Mouse (Mus musculus): ENCODE results near the gene Hmox2.

Hmox2 gene

GRCm38 (mm10) chr16:4722915-4723209 is 3.3 kb upstream of the Hmox2 start:
- CTCF ChIA-PET: interaction anchor here (0.6 kb wide), 2 partner anchors 10 to 146 kb away, joined by 6 to 12 read pairs; no protein-coding TSS in a partner anchor

- CTCF ChIA-PET: no interaction called here
Observed at GRCm38 (mm10) chr16:4725266-4725665, 895 bp upstream of the Hmox2 start.

GRCm38 (mm10) chr16:4726528-4727128 is 467 bp downstream of the Hmox2 start:
- CTCF ChIA-PET: interaction anchor here (0.7 kb wide), 1 partner anchor 284 kb away, joined by 3 read pairs; no protein-coding TSS in a partner anchor

DNA sequence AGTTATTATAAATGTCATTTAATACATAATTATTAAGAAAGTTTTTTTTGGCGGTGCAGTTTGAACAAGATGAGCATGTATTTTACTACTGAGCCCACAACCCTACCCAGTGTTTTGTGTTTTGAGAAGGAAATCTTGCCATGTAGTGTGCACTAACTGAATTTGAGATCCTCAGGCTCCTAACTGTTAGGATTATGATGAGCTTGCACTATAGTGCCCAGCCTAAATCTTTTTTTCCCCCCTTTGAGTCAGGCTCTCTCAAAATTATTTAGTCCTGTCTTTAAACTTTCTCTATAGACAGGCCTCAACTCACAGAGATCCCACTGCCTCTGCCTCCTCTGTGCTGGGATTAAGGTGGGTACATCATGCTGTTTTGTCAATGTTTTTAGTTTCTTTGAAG is 1.4 kb downstream of the Hmox2 start:
- CTCF ChIA-PET: no interaction called here

DNA sequence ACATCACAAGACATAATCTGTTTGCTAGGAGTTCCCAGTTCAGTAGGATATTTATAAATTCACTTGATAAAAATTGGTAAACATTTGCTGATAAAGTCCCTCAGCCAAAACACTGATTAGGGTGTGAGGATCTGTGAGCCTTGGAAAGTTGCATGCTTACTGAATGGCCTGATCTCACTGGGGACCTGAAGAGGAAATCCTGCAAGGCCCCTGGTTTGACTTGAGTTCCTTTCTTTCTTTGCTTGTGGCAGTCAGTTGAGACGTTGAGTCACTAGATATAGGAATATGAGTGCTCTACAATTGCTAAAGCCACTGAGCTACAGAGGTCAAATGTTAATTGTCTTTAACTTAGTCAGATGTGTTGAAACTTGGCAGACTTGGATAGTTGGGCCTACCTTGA is 1.8 kb downstream of the Hmox2 start:
- CTCF ChIA-PET: interaction anchor here (0.6 kb wide), 1 partner anchor 10 kb away, joined by 3 read pairs; no protein-coding TSS in a partner anchor

DNA sequence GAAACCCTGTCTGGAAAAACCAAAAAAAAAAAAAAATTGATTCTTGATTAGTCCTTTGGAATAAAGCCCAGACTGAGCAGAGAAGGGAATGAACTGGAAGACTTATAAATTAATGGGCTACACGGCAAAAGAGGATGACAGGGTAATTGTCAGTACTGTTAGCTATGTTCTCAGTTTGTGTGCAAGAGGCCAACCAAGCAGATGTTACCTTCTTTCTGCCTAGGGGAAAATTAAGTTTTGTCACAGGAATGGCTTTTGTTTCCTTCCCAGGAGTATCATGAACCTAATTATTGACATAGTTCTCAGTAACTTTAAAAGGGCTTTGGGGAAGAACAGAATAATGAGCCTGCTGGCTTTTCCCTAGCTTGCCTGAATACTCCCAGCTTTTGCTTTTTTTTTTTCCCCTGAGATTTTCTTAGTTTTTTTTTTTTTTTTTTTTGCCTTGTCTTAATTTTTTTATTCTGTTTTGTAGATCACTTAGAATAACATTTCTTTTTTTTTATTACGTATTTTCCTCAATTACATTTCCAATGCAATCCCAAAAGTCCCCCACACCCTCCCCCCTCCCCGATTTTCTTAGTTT is 4.7 kb downstream of the Hmox2 start:
- CTCF ChIA-PET: interaction anchor here (0.7 to 1.0 kb wide), 2 partner anchors 11 to 150 kb away, joined by 4 to 5 read pairs; no protein-coding TSS in a partner anchor

DNA sequence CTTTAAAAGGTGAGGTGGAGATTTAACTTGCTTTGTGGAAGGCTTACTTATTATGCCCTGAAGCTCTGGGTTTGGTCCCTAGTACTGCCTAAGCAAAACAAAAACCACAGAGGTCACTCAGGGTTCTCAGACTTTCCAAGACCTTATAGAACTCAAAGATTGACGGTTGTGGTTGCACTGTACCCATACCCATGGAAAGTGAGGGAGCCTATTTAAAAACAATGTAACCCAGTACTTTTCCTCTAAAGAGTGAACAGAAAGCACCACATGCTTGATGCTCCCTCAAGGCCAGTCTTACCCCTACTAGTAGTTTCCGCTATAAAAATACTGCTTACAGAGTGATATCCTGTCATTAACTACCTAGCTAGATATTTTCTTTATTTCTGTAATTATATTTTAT is 10.1 kb downstream of the Hmox2 start:
- CTCF ChIA-PET: interaction anchor here (0.6 kb wide), 1 partner anchor 168 kb away, joined by 3 read pairs; no protein-coding TSS in a partner anchor

DNA sequence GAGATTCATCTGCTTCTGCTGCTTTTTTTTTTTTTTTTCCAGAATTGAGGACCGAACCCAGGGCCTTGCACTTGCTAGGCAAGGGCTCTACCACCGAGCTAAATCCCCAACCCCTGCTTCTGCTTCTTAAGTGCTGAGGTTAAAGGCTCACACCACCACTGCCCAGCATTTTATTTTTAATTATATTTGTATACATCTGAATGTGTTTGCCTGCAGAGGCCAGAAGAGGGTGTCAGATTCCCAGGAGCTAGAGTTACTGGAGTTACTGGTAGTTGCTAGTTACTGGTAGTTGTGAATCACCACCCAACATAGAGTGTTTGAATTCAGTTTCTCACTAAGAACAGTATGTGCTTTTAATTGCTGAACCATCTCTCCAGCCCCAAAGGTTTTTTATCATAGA is 13.8 kb downstream of the Hmox2 start:
- CTCF ChIA-PET: interaction anchor here (0.6 kb wide), 1 partner anchor 36 kb away, joined by 3 read pairs; no protein-coding TSS in a partner anchor

GRCm38 (mm10) chr16:4742186-4742585 is 16.0 kb downstream of the Hmox2 start:
- CTCF ChIA-PET: interaction anchor here (1.0 kb wide), 1 partner anchor 11 kb away, joined by 5 read pairs; no protein-coding TSS in a partner anchor

DNA sequence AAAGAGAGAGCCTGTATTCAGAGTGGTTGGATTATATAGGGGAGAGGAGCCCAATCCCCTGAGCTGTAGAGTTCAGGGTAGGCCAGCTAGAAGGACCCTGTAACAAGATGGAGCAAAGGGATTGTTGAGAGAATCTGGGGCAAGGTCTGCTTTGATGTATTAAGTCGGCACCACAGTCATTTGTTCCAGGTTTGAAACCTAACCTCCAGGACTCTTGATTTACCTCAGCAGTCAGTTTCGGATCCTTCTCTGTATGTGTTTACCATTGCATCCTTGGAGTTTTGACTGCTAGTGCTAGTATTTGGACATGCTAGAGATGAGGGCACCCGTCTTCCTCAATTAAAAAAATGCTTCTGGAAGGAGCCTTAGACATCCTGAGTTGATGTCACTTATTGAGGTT is 26.0 kb downstream of the Hmox2 start:
- CTCF ChIA-PET: no interaction called here

GRCm38 (mm10) chr16:4754045-4754444 is 27.9 kb downstream of the Hmox2 start:
- CTCF ChIA-PET: no interaction called here

DNA sequence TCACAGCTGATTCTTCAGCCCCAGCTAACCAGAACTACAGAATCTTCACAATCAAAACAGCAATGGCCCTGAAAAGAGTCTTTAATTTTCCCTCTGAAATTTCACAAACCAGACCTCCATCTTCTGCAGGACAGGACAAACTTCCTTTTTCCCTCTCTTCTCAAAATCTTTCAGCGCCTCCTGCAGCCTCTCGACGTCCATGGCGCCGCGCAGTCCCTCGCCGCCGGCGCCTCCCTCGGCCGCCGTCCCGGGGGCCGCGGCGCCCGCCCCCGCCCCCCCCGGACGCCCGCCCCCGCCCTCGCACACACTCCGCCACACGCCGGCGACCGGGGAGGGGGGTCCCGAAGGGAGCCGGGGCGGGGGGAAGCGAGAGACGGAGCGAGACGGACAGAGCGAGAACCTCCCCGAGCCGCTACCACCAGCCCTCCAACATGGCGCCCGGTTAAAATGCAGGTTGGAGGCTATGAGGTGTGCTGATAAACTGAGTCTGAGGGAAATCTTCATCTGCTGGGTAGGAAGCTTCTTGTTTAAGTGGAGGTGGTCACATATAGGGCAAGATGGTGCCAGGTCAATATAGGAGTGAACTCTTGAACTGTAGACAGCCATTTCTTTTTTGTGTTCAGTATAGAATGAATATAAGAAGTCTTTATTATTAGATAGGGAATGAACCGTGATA is 30.6 kb downstream of the Hmox2 start:
- CTCF ChIA-PET: interaction anchor here (1.0 kb wide), 1 partner anchor 13 kb away, joined by 3 read pairs; no protein-coding TSS in a partner anchor

DNA sequence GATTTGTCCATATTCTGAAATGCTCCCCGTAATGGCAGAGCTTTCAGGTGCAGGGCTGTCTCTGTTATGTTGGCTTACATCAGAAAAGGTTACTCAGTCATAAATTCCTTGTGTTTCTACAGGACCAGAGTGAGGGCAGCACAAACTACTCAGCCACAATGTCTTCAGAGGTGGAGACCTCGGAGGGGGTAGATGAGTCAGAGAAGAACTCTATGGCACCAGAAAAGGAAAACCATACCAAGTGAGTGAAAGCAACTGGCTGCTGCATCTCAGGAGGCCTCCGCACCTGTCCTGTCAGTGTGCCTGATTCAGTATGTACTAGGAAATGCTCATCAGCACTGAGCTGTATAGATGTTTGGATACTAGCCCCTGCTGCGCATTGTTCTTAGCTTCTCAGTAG is 36.3 kb downstream of the Hmox2 start:
- CTCF ChIA-PET: no interaction called here

DNA sequence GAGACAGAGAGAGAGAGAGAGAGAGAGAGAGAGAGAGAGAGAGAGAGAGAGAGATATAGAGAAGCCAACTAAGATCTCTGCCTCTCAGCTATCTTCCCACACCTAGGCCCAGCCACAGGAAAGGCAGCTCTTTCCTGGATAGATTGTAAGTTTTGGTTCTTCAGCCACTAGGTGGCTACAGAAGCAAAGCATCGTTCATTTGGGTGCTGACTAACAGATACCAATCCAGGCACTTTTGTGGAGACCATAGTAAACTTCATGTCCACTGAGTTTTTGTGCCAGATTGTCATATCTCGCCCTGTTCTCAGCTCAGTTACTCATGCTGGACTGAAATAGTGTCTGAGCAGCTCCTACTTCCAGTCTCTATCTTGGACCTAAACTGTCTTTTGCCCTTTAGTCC is 37.1 kb downstream of the Hmox2 start:
- CTCF ChIA-PET: no interaction called here

DNA sequence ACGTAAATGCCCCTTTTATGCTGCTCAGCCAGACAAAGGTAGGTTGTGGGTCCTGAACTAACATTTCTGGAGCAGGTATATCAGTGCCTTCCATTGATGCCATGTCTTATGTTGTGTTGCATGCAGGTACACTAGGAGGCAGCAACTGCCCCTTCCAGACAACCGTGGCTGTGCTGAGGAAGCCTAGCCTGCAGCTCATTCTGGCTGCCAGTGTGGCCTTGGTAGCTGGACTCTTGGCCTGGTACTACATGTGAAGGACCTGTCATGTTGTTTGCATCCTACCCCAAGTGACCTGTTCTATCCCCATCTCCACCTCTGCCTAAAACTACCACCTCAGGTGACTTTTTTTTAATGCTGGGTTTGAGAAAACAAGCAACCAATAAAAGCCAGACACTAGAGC is 39.7 kb downstream of the Hmox2 start:
- CTCF ChIA-PET: no interaction called here

GRCm38 (mm10) chr16:4767012-4767790 is 41.0 kb downstream of the Hmox2 start:
- CTCF ChIA-PET: no interaction called here

GRCm38 (mm10) chr16:4768719-4769118 is 42.6 kb downstream of the Hmox2 start:
- CTCF ChIA-PET: interaction anchor here (0.9 kb wide), 1 partner anchor 12 kb away, joined by 3 read pairs; no protein-coding TSS in a partner anchor

DNA sequence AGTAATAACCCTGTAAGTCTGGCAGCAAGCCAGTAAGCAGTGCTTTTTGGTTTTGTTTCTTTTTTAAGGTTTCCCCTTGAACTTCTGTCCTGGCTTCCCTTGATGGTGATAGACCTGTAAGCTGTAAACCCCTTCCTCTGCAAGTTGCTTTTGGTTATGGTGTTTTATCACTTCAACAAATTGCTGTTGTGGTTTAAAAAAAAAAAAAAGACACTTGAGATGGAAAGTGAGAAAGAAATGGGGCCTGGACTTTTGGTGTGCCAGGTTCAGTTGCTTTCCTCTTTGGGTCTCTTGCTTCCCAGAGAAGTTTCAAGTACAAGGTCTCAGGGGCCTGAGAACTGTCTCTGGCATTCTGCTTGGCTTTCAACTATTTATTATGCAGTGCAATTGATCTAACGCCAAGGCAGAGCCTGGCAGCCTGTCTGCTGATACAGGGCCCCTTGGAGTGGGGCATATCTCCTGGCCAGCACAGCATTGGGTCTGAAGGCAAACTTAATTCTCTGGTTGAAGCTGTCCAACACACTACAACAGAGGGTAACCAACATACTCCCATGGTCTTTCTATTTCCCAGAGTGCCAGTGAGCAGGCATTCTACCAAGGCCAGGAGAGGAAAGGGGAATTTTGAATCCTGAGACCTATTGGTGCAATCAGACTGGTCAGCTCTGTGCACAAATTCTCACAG is 47.3 kb downstream of the Hmox2 start:
- CTCF ChIA-PET: interaction anchor here (0.7 kb wide), 1 partner anchor 128 kb away, joined by 3 read pairs; no protein-coding TSS in a partner anchor

DNA sequence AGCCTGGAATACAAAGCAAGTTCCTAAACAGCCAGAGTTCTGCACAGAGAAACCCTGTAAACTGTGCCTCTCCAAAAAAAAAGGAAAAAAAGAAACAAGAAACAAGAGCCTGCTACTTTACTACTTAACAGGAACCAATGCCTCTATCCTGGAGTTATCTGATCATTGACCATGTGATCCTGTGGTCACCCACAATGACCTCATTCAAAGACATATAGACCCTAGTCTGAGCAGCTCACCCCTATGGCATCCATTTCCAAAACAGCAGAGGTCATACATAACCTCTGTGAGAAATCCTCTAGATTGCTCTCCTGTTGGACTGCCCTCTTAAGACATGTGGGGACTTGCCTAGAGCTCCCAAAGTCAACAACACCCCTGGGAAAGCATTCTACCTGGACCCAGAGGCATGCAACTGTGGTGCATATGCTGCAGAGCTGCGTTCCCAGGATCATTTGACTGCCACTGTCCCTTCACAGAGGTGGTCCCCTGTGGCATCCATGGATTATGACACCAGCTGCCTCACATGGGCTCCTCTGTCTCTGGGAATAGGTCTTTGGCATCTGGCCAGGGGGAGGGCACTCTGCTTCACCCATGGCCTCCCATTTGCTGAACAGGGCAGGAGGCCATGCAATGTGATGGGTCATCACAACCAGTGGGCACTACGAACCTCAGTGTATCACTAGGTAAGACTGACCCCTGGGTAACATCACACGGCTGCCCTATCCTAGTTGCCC is 51.2 kb downstream of the Hmox2 start:
- CTCF ChIA-PET: no interaction called here

DNA sequence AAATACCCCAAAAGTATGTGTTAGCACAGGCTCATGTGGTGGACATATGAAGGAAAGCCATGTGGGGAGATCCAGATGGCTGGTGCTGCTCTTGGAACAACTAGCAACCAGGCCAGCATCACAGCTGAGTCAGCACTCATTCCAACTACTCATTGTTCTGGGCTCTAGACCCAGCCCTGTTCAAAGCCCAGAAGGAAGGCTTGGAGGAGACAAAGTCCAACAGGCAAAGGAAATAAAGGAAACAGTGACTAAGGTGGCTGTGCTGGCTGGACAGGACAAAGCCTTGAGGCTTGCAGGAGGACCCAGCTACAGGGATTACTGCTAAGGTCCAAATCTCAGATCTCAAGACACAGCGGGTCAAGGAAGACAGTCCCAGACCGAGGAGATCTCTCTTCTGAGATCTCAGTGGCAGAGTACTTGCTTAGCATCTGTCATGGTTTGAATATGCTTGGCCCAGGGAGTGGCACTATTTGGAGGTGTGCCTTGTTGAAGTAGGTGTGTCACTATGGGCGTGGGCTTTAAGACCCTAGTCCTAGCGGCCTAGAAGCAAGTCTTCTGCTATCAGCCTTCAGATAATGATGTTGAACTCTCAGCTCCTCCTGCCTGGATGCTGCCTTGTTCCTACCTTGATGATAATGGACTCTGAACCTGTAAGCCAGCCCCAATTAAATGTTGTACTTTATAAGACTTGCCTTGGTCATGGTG is 51.9 kb downstream of the Hmox2 start:
- CTCF ChIA-PET: no interaction called here
